Mouse (Mus musculus) inflammation-experienced regulatory T-cells, adult 6 months (primary cell): Measurements from ENCODE around the gene Ets1. TPM values are rescaled to one million over a fixed set of nuclear protein-coding genes. Genes with fewer than 3 reads are reported as not detected.

ENCODE experiments used
- ATAC-seq: one replicate; pipeline ENCODE4 v1.8.0; 2017
- polyA plus RNA-seq, 3 experiments: library from polyadenylated mRNA; unstranded; fragments of 100-300 nt; shearing (Covaris generic); gene quantifications; one replicate each; pipeline ENCODE4 v1.2.1; 2017

Ets1 gene
- polyA plus RNA-seq, 3 experiments from 2014 or later: 831 to 847 (median 840) TPM

DNA sequence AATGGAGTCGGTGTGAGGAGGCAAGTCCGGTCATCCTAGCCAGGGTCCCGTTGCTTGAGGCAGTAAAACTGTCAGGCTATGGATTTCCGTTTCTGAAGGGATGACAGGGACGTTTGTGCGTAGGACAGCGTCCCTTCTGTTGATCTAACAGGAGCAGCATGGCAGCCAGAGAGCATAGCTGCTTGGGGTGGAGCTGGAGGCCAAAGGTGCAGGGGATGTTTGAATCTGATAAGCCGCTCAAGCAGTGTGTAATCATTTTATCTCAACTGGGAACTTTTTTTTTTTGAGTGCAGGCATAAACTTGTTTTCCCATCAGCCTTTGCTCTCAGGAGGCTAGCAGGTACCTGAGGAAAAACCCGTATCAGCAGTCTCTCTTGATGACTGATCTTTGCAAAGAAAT, 95.8 kb downstream of the Ets1 start:
- ATAC-seq: peak; percentile 55

- ATAC-seq: peak; percentile 25
These were observed 99.0 kb downstream of the Ets1 start for GRCm38 (mm10) chr9:32735071-32735470.

GRCm38 (mm10) chr9:32736051-32736450, 100.0 kb downstream of the Ets1 start:
- no peak for ATAC-seq

- ATAC-seq: no peak
These were observed 104.0 kb downstream of the Ets1 start for GRCm38 (mm10) chr9:32739988-32740387.

DNA sequence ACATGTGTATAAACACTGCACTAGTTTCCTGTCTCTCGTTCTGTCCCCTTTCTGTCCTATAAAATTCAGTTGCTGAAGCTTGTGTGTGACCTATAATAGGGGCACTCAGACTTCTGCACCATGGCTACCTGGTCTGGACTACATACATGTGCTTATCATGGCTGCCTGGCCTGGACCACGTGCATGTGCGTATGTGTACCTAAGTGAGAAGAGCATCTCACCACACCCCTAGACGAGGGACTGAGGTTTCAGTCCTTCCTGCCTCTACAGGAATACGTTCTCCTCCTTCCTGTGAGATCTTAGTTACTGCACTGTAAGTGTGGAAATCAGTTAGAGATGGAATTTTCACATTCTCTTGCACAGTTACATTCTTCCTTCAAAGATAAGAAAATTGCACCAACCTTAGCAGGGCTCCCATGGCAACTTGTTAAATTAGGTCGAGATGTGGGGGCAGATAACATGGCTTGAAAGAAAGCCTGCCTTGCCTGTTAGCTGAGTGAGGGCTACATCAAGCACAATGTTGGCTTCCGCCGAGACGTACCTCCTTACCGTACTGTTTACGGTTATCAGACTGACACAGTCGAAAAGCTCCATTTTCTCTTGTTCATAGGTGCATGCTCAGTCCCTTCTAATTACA, 104.8 kb downstream of the Ets1 start:
- ATAC-seq: peak; percentile 41

- ATAC-seq: no peak
These were observed 105.7 kb downstream of the Ets1 start for GRCm38 (mm10) chr9:32741681-32742080.

- ATAC-seq: no peak
These were observed 107.1 kb downstream of the Ets1 start for GRCm38 (mm10) chr9:32743157-32743556.

DNA sequence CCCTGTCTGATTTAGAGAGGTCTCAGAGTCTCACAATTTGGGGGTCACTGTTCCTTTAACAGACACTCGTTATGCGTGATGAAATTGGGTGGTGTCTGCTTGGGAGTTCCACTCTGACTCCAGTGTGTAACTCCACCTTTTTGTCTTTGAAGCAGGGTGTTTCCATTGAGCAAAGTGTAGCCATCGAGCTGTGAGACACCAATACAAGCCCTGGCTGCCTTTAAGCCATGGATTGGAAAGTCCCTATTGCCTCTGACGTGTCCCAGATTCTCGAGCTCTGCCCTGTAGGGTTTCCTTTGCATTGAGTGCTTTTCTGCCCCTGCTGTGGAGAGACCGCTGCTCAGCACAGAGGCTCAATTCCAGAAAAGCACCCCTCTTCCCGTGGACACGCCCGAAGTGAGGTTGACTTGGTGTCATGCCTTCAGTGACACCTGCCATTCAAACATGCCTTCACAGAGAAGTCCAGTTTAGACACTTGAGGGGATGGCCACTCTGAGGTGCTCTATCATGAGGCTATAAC, 107.7 kb downstream of the Ets1 start:
- ATAC-seq: peak; percentile 39

GRCm38 (mm10) chr9:32744288-32744687, 108.3 kb downstream of the Ets1 start:
- no peak for ATAC-seq

- peak; percentile 37 for ATAC-seq
These were observed 109.2 kb downstream of the Ets1 start for GRCm38 (mm10) chr9:32745079-32745763.

GRCm38 (mm10) chr9:32745998-32746397, 110.0 kb downstream of the Ets1 start:
- ATAC-seq: no peak

DNA sequence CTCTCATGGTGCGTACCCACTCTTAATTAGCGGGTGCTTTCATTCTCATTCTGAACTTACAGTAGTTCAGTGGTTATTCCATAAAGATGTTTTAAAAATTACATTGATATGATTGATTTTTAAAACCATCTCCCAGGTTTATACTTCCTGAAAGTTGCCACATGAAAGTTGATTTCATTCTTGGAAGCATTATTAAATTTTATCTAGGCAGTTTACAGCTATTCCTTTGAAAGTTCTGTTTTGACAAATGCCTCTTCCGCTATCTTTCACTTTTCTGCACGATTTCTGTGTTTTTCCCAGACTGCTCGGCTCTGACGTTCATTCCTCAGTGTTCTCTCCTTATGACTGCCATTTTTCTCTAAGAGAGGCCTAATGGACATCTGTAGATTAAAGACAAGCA, 110.6 kb downstream of the Ets1 start:
- ATAC-seq: no peak

- peak; percentile 32 for ATAC-seq
These were observed 111.6 kb downstream of the Ets1 start for GRCm38 (mm10) chr9:32747624-32748023.

- no peak for ATAC-seq
These were observed 112.5 kb downstream of the Ets1 start for GRCm38 (mm10) chr9:32748552-32748951.

DNA sequence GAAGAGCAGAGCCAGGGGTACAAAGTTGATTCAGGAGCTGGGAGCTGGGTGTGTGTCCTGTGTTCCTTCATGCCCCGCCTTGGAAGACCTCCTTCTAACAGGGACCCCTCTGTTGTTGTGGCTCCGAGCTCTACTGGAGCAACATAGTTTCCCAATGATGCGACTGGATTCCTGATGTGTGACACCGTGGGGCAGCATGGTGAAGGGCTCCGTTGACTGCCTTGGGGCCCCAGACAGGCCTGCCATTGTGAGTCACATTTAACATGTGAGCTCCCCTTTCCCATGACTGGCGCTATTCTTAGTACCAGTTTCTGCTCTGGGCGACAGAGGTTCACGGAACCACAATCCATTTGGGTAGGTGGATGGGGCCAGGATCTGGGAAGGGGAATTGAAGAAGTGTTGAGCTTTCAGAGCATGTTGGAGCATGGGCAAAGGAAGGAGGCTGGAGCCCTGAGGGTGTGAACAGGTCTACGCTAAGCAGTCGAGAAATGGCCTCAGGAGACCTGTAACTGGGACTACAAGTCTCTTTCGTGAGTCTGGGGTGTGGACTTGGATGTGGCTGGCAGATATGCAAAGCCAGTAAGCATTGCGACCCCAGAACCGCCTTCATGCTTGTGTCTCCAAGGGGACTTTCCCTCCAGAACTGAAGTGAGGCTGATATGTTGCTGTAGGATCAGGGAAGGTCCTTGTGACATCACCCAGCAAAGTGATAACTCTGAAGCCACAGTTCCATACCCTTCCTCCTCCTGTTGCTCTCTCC, 113.9 kb downstream of the Ets1 start:
- peak; percentile 18 for ATAC-seq

DNA sequence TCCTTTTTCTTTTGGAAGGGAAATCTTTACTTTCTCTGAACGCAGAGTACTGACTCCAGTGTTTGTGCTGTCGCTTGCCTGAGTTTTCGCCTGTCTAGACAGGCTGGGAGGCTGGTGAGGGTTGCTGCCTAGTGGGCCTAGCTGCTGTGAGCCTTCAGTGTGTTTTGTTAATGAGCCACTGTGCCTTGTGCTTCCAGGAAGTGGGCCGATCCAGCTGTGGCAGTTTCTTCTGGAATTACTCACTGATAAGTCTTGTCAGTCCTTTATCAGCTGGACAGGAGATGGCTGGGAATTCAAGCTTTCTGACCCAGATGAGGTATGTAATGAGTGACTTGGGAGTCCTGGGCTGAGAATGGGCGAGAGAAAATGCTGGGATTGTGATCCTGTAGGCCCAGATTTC, 116.6 kb downstream of the Ets1 start:
- no peak for ATAC-seq

GRCm38 (mm10) chr9:32754311-32754710, 118.3 kb downstream of the Ets1 start:
- ATAC-seq: no peak

- no peak for ATAC-seq
These were observed 120.0 kb downstream of the Ets1 start for GRCm38 (mm10) chr9:32756002-32756401.

DNA sequence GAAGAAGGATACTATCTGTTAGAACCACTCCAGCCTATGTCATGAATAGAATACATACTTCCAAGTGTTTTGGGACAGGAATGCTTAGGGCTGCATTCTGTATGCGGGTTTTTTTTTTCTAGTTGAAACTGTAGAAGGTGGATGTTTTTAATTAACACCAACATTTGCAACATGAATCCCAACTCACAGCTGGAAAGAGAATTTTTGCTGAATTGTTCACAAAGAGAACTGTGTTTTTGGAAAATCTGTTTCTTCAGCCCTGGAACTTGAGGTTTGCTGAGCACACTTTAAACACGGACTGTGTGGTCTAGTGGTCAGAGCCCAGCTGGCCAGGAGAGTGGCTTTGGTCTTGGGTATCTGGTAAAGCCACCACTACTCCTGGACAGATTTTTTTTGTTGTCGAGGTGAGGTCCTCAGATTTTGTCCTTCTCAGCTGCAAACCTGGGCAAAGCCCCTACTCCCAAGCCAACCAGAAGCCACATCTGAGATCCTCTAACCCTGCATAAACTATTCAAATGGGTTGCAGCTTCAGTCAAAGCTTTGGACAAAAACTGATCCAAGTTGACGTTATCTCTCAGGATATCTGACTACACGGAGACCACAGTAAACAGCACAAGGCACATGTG, 122.4 kb downstream of the Ets1 start:
- ATAC-seq: no peak

- no peak for ATAC-seq
These were observed 124.7 kb downstream of the Ets1 start for GRCm38 (mm10) chr9:32760649-32761157.

DNA sequence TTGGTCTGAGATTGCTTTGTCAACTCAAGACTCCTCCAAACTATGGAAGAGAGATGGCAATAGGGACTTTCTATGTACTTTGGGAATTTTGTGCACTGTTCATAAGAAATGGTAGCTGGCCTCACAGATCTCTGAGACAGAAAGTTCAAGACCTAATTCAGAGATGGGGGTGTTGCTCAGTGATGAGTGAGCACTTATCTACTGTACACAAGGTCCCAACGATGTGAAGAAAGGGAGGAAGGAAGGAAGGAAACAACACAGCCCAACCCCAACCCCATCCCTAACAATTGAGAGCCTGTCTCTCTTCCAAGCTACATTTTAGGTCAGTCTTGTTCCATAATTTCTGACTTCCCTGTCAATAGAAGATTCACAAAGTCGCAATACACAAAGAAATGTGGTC, 125.3 kb downstream of the Ets1 start:
- no peak for ATAC-seq

- ATAC-seq: no peak
These were observed 128.4 kb downstream of the Ets1 start for GRCm38 (mm10) chr9:32764374-32764773.

DNA sequence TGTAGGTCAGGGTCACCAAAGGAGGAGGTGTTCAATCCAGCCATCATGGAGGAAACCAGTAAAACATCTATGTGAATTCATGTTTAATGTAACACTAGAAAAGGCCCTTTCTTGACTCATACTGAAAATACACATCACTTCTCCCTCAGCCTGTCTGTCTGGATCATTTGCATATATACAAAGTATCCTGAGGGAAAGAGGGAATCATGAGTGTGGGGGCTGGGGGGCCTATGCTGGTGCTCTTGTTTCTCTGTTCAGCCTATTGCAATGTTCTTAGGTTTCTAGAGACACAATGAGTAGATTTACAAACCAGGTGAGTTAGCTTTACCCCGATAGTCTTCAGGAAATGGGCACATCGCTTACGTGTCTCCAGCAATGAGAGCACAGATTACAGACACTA, 129.1 kb downstream of the Ets1 start:
- ATAC-seq: no peak
